Mouse (Mus musculus) forebrain, embryonic 15.5 days (tissue): ENCODE measurements around the gene Ehd1. TPM values are rescaled to one million over a fixed set of nuclear protein-coding genes. Genes with fewer than 3 reads are reported as not detected.

Source experiments
- ATAC-seq: fragments of 200-750 bp; cut with Nextera tagmentation; replicated peaks from 2 replicates; pipeline ENCODE4 v1.8.0; 2017; ENCODE audit warnings: mild to moderate bottlenecking, moderate TSS enrichment, moderate library complexity
- H3K27ac ChIP-seq: fragments of 300-500 bp; sonication (generic); replicated peaks from 2 replicates; pipeline ENCODE4 v1.5.1; 2015; ENCODE audit warnings: mild to moderate bottlenecking, inconsistent platforms
- H3K27me3 ChIP-seq: fragments of 300-500 bp; sonication (generic); 2 replicates; pipeline ENCODE4 v1.6.1; 2015; ENCODE audit warnings: inconsistent platforms
- H3K36me3 ChIP-seq: fragments of 300-500 bp; sonication (generic); 2 replicates; pipeline ENCODE4 v1.6.1; 2015; ENCODE audit warnings: mild to moderate bottlenecking, inconsistent platforms
- H3K4me1 ChIP-seq: fragments of 300-500 bp; sonication (generic); 2 replicates; pipeline ENCODE4 v1.6.1; 2015; ENCODE audit warnings: inconsistent platforms
- H3K4me2 ChIP-seq: fragments of 300-500 bp; sonication (generic); replicated peaks from 2 replicates; pipeline ENCODE4 v1.6.1; 2015; ENCODE audit warnings: mild to moderate bottlenecking, inconsistent platforms
- H3K4me3 ChIP-seq: fragments of 300-500 bp; sonication (generic); 2 replicates; pipeline ENCODE4 v1.5.1; 2015; ENCODE audit warnings: mild to moderate bottlenecking, inconsistent platforms
- H3K9ac ChIP-seq: fragments of 300-500 bp; sonication (generic); replicated peaks from 2 replicates; pipeline ENCODE4 v1.6.1; 2015; ENCODE audit warnings: mild to moderate bottlenecking, inconsistent platforms
- H3K9me3 ChIP-seq: fragments of 300-500 bp; sonication (generic); 2 replicates; pipeline ENCODE4 v1.6.1; 2016; ENCODE audit warnings: inconsistent platforms
- WGBS: fragments of 180-500 bp; shearing (Covaris S2); methylation state at CpG from one replicate; pipeline ENCODE4 v1.1.7; 2015; ENCODE audit warnings: mixed read lengths; 5-methylcytosine and 5-hydroxymethylcytosine counted together
- microRNA counts: library from miRNA; unstranded; fragments of <30 nt; microRNA quantifications from one replicate; lab custom pipeline; 2016
- microRNA-seq: library from miRNA; unstranded; fragments of <30 nt; microRNA quantifications from one replicate; pipeline ENCODE4, GENCODE M21; 2016
- polyA plus RNA-seq: library from polyadenylated mRNA; unstranded; fragments of >200 nt; fragmentation: Nextera tagmentation; extraction: Ambion mirVana; gene quantifications from 2 replicates; pipeline ENCODE4 v1.2.1, GENCODE M21; 2015

Ehd1 gene
- polyA plus RNA-seq, 1 experiment from 2014 or later, result 88.1 TPM

DNA sequence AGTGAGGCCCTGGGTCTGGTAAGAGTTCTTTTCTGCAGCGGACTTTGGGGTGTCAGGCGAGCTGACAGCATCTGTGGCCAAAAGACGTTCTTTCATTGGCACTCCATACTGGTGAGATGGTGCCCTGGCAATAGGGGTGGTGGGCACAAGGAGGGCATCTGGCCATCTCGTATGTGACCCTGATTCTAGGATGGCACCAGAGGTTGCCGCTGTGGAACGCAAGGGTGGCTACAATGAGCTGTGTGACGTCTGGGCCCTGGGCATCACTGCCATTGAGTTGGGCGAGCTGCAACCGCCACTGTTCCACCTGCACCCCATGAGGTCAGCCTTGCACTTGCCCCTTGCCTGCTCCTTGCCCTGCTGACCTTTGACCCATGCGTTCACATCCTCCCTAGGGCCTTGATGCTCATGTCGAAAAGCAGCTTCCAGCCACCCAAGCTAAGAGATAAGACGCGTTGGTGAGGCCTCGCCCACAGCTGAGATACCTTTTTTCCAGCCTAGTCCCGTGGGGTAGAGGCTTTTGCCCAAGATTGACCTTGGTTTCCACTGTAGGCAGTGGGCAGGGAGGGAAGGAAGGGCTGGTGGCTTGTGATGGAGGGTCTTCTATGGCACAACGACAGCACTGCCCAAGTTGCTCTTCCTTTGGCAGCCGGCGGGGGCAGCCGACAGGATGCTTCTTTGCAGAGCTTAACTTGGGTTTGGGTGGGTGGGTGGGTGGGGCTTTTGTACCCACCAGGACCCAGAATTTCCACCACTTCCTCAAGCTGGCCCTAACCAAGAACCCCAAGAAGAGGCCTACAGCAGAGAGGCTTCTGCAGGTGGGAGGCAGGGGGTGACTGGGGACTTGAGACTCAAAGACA is 66.8 kb downstream of the Ehd1 start:
- H3K9me3 ChIP-seq, result no peaks in the 10 kb centered on the region
- no peak overlapping the region for H3K4me2 ChIP-seq
- H3K4me3 ChIP-seq, result no peak overlapping the region
- ATAC-seq, result no peak
- no peak overlapping the region for H3K27ac ChIP-seq
- H3K4me1 ChIP-seq, result peaks cover 12% of the 10 kb centered on the region
- peaks cover 68% of the 10 kb centered on the region for H3K36me3 ChIP-seq
- no peak overlapping the region for H3K9ac ChIP-seq
- no peaks in the 10 kb centered on the region for H3K27me3 ChIP-seq
- 86% methylated on average over 19 of the region's 19 CpGs for whole genome bisulfite sequencing

DNA sequence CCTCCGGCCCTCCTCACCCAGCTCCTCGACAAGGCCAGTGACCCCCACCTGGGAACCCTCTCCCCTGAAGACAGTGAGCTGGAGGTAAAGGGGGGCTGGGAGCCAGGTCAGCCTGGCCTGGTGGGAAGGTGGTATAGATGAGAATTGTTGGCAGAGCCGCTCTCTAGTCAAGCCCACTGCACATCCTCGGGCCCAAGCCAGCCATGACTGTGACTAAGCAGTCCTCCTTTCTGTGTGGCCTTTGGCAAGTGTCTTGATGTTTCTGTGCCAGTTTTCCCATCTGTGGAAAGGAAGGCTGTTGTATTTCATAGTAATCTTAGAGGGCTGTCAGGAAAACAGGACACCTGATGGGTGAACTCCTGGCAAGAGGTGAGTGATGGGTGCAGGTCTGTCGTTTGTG is 67.5 kb downstream of the Ehd1 start:
- Histone ChIP-seq H3K4me3 (no peak overlapping the region), H3K27me3 (no peaks in the 10 kb centered on the region), H3K36me3 (peaks cover 62% of the 10 kb centered on the region), H3K27ac (no peak overlapping the region), H3K9ac (no peak overlapping the region), H3K4me1 (peaks cover 12% of the 10 kb centered on the region), H3K4me2 (no peak overlapping the region), H3K9me3 (no peaks in the 10 kb centered on the region)
- ATAC-seq, result no peak
- WGBS, result 91% methylated on average over 5 of the region's 5 CpGs

DNA sequence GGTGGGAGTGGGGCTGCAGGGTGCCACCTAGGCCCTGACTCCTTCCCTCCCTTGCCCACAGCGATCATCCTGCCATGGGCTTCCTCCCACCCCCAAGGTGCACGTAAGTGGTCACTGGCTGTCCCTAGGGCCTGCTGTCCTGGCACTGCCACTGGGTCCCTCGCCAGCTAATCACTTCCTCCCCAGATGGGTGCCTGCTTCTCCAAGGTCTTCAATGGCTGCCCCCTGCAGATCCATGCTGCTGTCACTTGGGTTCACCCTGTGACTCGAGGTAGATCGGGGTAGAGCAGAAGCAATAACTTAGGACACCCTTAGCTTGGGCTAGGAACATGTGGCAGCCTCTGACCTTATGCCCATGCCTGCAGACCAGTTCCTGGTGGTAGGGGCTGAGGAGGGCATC is 69.5 kb downstream of the Ehd1 start:
- Histone ChIP-seq H3K27me3 (no peaks in the 10 kb centered on the region), H3K36me3 (peaks cover 50% of the 10 kb centered on the region), H3K4me2 (no peak overlapping the region), H3K9me3 (no peaks in the 10 kb centered on the region), H3K4me1 (peaks cover 5% of the 10 kb centered on the region), H3K9ac (no peak overlapping the region), H3K27ac (no peak overlapping the region), H3K4me3 (no peak overlapping the region)
- 90% methylated on average over 5 of the region's 5 CpGs for WGBS
- ATAC-seq, result no peak

DNA sequence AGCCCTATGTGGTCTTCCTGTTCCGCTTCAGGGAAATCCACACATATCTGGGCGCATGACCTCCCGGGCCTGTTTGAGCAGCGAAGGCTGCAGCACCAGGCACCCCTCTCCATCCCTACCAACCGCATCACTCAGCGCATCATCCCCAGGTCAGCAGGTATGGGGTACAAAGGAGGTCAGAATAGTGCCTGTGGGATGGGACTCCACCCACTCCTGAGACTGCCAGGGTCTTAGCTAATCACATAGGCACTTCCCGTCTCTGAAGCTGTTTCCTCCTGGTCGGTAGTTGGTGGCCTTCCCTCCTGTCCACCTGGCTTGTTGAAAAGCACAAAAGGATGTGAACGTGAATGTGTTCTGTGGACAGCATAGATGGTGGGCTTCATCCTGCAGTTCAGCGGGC is 70.1 kb downstream of the Ehd1 start:
- H3K4me1 ChIP-seq, result no peaks in the 10 kb centered on the region
- 84% methylated on average over 10 of the region's 10 CpGs for WGBS
- no peak overlapping the region for H3K9ac ChIP-seq
- no peak for ATAC-seq
- H3K27ac ChIP-seq, result no peak overlapping the region
- no peak overlapping the region for H3K4me3 ChIP-seq
- H3K9me3 ChIP-seq, result no peaks in the 10 kb centered on the region
- no peaks in the 10 kb centered on the region for H3K27me3 ChIP-seq
- H3K4me2 ChIP-seq, result no peak overlapping the region
- peaks cover 50% of the 10 kb centered on the region for H3K36me3 ChIP-seq

DNA sequence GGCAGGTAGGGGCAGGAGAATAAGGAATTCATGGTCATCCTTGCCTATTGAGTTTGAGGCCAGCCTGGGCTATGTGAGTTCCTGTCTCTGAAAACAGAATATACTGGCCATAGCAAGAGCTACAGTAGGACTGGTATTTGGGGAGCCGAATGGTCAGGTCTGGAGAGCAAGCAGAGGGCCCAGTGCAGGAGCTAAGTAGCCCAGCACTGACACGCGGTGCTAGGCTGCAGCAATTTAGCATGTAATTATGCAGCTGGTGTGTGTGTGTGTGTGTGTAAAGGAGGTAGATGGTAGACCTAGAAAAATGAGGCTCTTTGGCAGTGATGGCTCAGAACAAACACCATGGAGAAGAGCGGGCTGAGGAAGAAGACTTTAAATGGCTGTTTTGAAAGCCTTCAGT is 71.1 kb downstream of the Ehd1 start:
- no peak for ATAC-seq
- Histone ChIP-seq H3K27ac (no peak overlapping the region), H3K4me3 (no peak overlapping the region), H3K36me3 (peaks cover 47% of the 10 kb centered on the region), H3K4me2 (no peak overlapping the region), H3K4me1 (no peaks in the 10 kb centered on the region), H3K27me3 (no peaks in the 10 kb centered on the region), H3K9me3 (no peaks in the 10 kb centered on the region), H3K9ac (no peak overlapping the region)
- 91% methylated on average over 4 of the region's 4 CpGs for WGBS

DNA sequence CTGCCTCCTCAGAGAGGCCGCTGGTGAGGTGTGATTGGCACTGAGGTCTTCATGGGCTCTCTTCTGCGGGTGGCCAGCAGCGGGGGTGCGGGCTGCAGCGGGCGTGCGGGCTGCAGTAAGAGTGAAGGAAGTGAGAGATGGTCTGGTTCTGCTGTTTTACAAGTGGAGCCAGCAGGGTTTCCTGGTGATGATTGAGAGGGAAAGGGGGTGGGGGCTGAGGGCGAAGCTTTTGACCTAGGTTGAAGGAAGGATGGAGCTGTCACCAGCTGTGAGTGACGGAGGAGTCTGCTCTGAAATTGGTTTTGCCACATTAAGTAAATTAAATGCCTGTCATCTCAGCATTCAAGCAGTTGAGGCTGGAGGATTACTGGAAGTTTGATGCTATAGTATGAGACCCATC is 72.2 kb downstream of the Ehd1 start:
- no peaks in the 10 kb centered on the region for H3K27me3 ChIP-seq
- no peak overlapping the region for H3K27ac ChIP-seq
- H3K36me3 ChIP-seq, result peaks cover 49% of the 10 kb centered on the region
- 85% methylated on average over 9 of the region's 9 CpGs for WGBS
- no peak for ATAC-seq
- no peak overlapping the region for H3K4me3 ChIP-seq
- H3K4me2 ChIP-seq, result no peak overlapping the region
- no peak overlapping the region for H3K9ac ChIP-seq
- H3K9me3 ChIP-seq, result no peaks in the 10 kb centered on the region
- H3K4me1 ChIP-seq, result no peaks in the 10 kb centered on the region

DNA sequence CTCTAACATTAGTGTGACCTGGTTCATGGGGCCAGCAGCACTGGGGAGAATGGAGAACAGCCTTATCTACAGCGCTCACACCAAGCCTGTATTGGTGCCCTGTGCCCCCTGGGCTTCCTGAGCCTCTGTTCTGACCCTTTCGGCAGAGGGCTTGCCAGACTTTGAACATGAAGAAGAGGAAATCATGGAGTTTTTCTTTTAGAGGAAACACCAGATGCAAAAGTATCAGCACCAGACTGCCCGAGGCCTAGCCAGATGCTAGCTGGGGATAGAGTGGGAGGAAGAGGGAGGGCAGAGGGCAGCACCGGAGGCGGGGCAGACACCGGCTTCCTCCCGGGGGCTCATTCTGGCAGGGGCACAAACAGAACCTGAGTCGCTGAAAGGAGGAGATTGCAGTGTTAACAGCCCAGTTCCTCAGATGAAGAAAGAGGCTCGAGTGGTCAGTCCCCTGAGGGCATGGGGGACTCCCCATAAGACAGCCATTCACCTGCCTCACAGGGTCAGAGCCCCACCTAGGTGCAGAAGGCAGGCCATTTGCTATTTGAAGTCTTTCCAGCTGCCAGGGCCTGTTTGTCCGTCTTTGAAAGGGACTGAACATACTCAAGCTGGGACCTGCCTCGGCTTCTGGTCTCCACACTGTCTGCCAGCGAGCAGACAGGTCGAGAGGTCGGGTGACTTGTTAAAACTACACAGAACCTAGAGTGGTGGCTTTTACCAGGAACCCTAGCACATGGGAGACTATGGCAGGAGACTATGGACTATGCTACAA is 72.9 kb downstream of the Ehd1 start:
- WGBS, result 62% methylated on average over 14 of the region's 14 CpGs
- Histone ChIP-seq H3K9me3 (no peaks in the 10 kb centered on the region), H3K27me3 (no peaks in the 10 kb centered on the region), H3K4me3 (no peak overlapping the region), H3K27ac (no peak overlapping the region), H3K36me3 (peaks cover 49% of the 10 kb centered on the region), H3K4me2 (no peak overlapping the region), H3K4me1 (no peaks in the 10 kb centered on the region), H3K9ac (no peak overlapping the region)
- ATAC-seq, result no peak

MicroRNAs encoded within 50 kb of the gene (microRNA counts, 519-probe panel; counts per million panel counts)
- microRNA mmu-miR-192 (lab: Ali Mortazavi, UCI), result 2,211 counts per million, percentile 37 among the panel's probes with 10 or more counts

Small RNA genes lying within 50 kb of the gene (microRNA-seq; reads per million reads assigned to microRNA genes)
- gene Mir192 (89.6 reads per million, percentile 52 among the genes with 10 or more reads in this experiment), gene Mir194-2 (65.5 reads per million, percentile 48 among the genes with 10 or more reads in this experiment), gene Mir6989 (not detected)

Other genes with a start within 250 kb of the Ehd1 start
- gene Syvn1, start 230.1 kb upstream of the Ehd1 start, polyA plus RNA-seq, result 25.7 and 26.5 TPM in 2 replicates
- 71.5 and 72.4 TPM in 2 replicates for gene Mrpl49, start 218.9 kb upstream of the Ehd1 start, polyA plus RNA-seq
- 582 and 618 TPM in 2 replicates for gene Fau, start 218.9 kb upstream of the Ehd1 start, polyA plus RNA-seq
- gene Znhit2, start 215.5 kb upstream of the Ehd1 start, polyA plus RNA-seq, result 33.0 and 35.9 TPM in 2 replicates
- 34.9 and 36.3 TPM in 2 replicates for gene Tm7sf2, start 208.4 kb upstream of the Ehd1 start, polyA plus RNA-seq
- gene Vps51, start 199.5 kb upstream of the Ehd1 start, polyA plus RNA-seq, result 76.3 and 89.3 TPM in 2 replicates
- not detected in 2 replicates for gene Tmem262, start 196.7 kb upstream of the Ehd1 start, polyA plus RNA-seq
- gene Gm28374, start 194.5 kb upstream of the Ehd1 start, polyA plus RNA-seq, result 2.1 and 2.6 TPM in 2 replicates
- 80.8 and 83.5 TPM in 2 replicates for gene Zfpl1, start 191.8 kb upstream of the Ehd1 start, polyA plus RNA-seq
- 19.3 and 22.3 TPM in 2 replicates for gene Cdca5, start 191.7 kb upstream of the Ehd1 start, polyA plus RNA-seq
- gene AC131692.1, start 182.3 kb upstream of the Ehd1 start, polyA plus RNA-seq, result 0.31 and 0.37 TPM in 2 replicates
- gene Naaladl1, start 170.9 kb upstream of the Ehd1 start, polyA plus RNA-seq, result 0.33 and 0.53 TPM in 2 replicates
- 53.5 and 56.5 TPM in 2 replicates for gene Sac3d1, start 158.1 kb upstream of the Ehd1 start, polyA plus RNA-seq
- gene Snx15, start 148.4 kb upstream of the Ehd1 start, polyA plus RNA-seq, result 43.1 and 45.6 TPM in 2 replicates
- 0.13 TPM in 1 of 2 replicates, not detected in the other for gene Batf2, start 135.7 kb upstream of the Ehd1 start, polyA plus RNA-seq
- 84.4 and 90.1 TPM in 2 replicates for gene Arl2, start 135.2 kb upstream of the Ehd1 start, polyA plus RNA-seq
- not detected in 2 replicates for gene Majin, start 92.3 kb upstream of the Ehd1 start, polyA plus RNA-seq
- gene Gpha2, start 50.3 kb upstream of the Ehd1 start, polyA plus RNA-seq, result not detected in 2 replicates
- gene Ppp2r5b, start 40.9 kb upstream of the Ehd1 start, polyA plus RNA-seq, result 95.5 and 98.5 TPM in 2 replicates
- 9.7 and 10.1 TPM in 2 replicates for gene Atg2a, start 35.1 kb upstream of the Ehd1 start, polyA plus RNA-seq
- gene Cdc42bpg, start 29.7 kb downstream of the Ehd1 start, polyA plus RNA-seq, result 0.31 and 0.67 TPM in 2 replicates
- gene Men1, start 58.3 kb downstream of the Ehd1 start, polyA plus RNA-seq, result 94.6 and 97.7 TPM in 2 replicates
- 12.7 and 14.1 TPM in 2 replicates for gene Map4k2, start 64.4 kb downstream of the Ehd1 start, polyA plus RNA-seq
- 119 and 134 TPM in 2 replicates for gene Sf1, start 87.0 kb downstream of the Ehd1 start, polyA plus RNA-seq
- gene Pygm, start 107.7 kb downstream of the Ehd1 start, polyA plus RNA-seq, result 3.4 and 3.5 TPM in 2 replicates
- gene Rasgrp2, start 122.6 kb downstream of the Ehd1 start, polyA plus RNA-seq, result 34.6 and 41.3 TPM in 2 replicates
- gene Nrxn2, start 142.0 kb downstream of the Ehd1 start, polyA plus RNA-seq, result 31.1 and 32.4 TPM in 2 replicates